9 mouse cellular contexts compared by ENCODE assay signal in genomic region chr4:58934746-58935476, GRCm38 (mm10). TPM values are rescaled to one million over a fixed set of nuclear protein-coding genes. Genes with fewer than 3 reads are reported as not detected.
DNase-seq lines count a peak whose midpoint lies in the region; ATAC-seq and TF ChIP-seq lines count a peak whose summit lies in the region.
"Had no signal": no experiment of that assay in that cellular context is flagged by ENCODE, and none has a peak within 500 bp of the region (broad histone marks: within the 10 kb centered on the region; RNA-seq: fewer than 3 reads in every experiment).

No protein-coding gene starts in this region.

- TF ChIP-seq CTCF in layer of hippocampus, adult 2 months (conservative IDR thresholded peaks at IDR 0.05), result peak; percentile 74
- TF ChIP-seq CTCF in thymus, adult 2 months (IDR thresholded peaks at IDR 0.05; ENCODE audit: borderline replicate concordance, control insufficient read depth, extremely low read depth, insufficient read depth, low read length, poor library complexity), result no peak

- WGBS in embryonic facial prominence, embryonic 11.5 days, result 48% methylated on average over 15 of the region's 15 CpGs
- 28% methylated on average over 15 of the region's 15 CpGs for WGBS in thymus, adult 2 months

- no peak overlapping the region for H3K4me3 ChIP-seq in embryonic facial prominence, embryonic 11.5 days (ENCODE audit: low read depth, low read length)
- H3K4me3 ChIP-seq in layer of hippocampus, adult 2 months, result no peak overlapping the region
- no peak overlapping the region for H3K4me3 ChIP-seq in thymus, adult 2 months (ENCODE audit: control insufficient read depth, insufficient read depth, low read length)
- H3K4me3 ChIP-seq: limb, embryonic 13.5 days had no signal

- no peak for TF ChIP-seq POLR2A in thymus, adult 2 months (IDR thresholded peaks at IDR 0.05; ENCODE audit: control insufficient read depth, extremely low read depth, insufficient read depth, low read length, poor library complexity)

- no peak overlapping the region for H3K27ac ChIP-seq in embryonic facial prominence, embryonic 11.5 days (replicated peaks; ENCODE audit: low read depth, low read length)
- no peak overlapping the region for H3K27ac ChIP-seq in layer of hippocampus, adult 2 months
- no peak overlapping the region for H3K27ac ChIP-seq in thymus, adult 2 months (ENCODE audit: control insufficient read depth, insufficient read depth, low read length)
- H3K27ac ChIP-seq: limb, embryonic 13.5 days had no signal

- no peaks in the 10 kb centered on the region for H3K9me3 ChIP-seq in embryonic facial prominence, embryonic 11.5 days (replicated peaks; ENCODE audit: control insufficient read depth, low read length)
- H3K9me3 ChIP-seq: limb, embryonic 13.5 days had no signal

- no peak overlapping the region for H3K4me2 ChIP-seq in embryonic facial prominence, embryonic 11.5 days (ENCODE audit: low read depth, low read length)
- H3K4me2 ChIP-seq: limb, embryonic 13.5 days had no signal

- intact Hi-C loops in left cerebral cortex, postnatal 14 days (cut with DNase I), result no loop called here
- intact Hi-C loops in heart, postnatal 10 days (cut with DNase I), result no loop called here

- ATAC-seq in activated CD4-positive, CD25-positive, alpha-beta regulatory T cell, adult 4 months, result peak; percentile 76
- no peak for ATAC-seq in embryonic facial prominence, embryonic 11.5 days (replicated peaks; ENCODE audit: insufficient number of reproducible peaks, low FRiP score, low TSS enrichment, low read depth)
- ATAC-seq in megakaryocyte-erythroid progenitor cell, adult 5-6 weeks (replicated peaks; ENCODE audit: low FRiP score, low TSS enrichment, poor library complexity, severe bottlenecking), result peak; percentile 99

- no peaks in the 10 kb centered on the region for H3K4me1 ChIP-seq in embryonic facial prominence, embryonic 11.5 days (ENCODE audit: control insufficient read depth, insufficient read depth, low read length)
- peaks cover 3% of the 10 kb centered on the region; the same call in 1 of the 2 replicates for H3K4me1 ChIP-seq in thymus, adult 2 months (replicated peaks; ENCODE audit: control insufficient read depth, insufficient read depth, low read length)
- H3K4me1 ChIP-seq: limb, embryonic 13.5 days had no signal

- H3K36me3 ChIP-seq in embryonic facial prominence, embryonic 11.5 days (replicated peaks; ENCODE audit: control insufficient read depth, insufficient read depth, low read depth, low read length), result no peaks in the 10 kb centered on the region
- H3K36me3 ChIP-seq in thymus, adult 2 months (ENCODE audit: control insufficient read depth, insufficient read depth, low read length), result no peaks in the 10 kb centered on the region
- H3K36me3 ChIP-seq: limb, embryonic 13.5 days had no signal

- H3K27me3 ChIP-seq in embryonic facial prominence, embryonic 11.5 days (ENCODE audit: control insufficient read depth, insufficient read depth, low read length), result no peaks in the 10 kb centered on the region
- no peaks in the 10 kb centered on the region; the same call in 1 of the 2 replicates for H3K27me3 ChIP-seq in thymus, adult 2 months (ENCODE audit: control insufficient read depth, insufficient read depth, low read length)
- H3K27me3 ChIP-seq: limb, embryonic 13.5 days had no signal

- peak; percentile 22 to 76 for DNase-seq in left cerebral cortex, postnatal 14 days (ENCODE audit: low spot score in 2 of 2)
- DNase-seq in left cerebral cortex, adult 11 months (ENCODE audit: low spot score), result no peak
- peak; percentile 53 for DNase-seq in embryonic facial prominence, embryonic 11.5 days (ENCODE audit: low spot score)
- peak; percentile 31 to 50 for DNase-seq in heart, postnatal 10 days
- peak; percentile 43 to 44 for DNase-seq in layer of hippocampus, adult 2 months (ENCODE audit: low spot score in 2 of 2)
- peak; percentile 28 for DNase-seq in thymus, adult 2 months

- H3K9ac ChIP-seq in embryonic facial prominence, embryonic 11.5 days (replicated peaks; ENCODE audit: low read length), result no peak overlapping the region
- H3K9ac ChIP-seq: limb, embryonic 13.5 days had no signal

RNA-seq across cellular contexts. Expression of gene Zkscan16, which starts 8.5 kb away (rescaled TPM):
- 10 to 100 TPM; 23.2 to 31.1 TPM for total RNA-seq in left cerebral cortex, postnatal 14 days (2021)
- polyA plus RNA-seq in activated CD4-positive, CD25-positive, alpha-beta regulatory T cell, adult 4 months (2017; shearing (Covaris generic)), result not detected
- 0.97 and 1.4 TPM in 2 replicates for polyA plus RNA-seq in embryonic facial prominence, embryonic 11.5 days (2014; fragmentation: Nextera tagmentation; extraction: Ambion mirVana)
- total RNA-seq in heart, postnatal 10 days (2021), result under 1 TPM; 0.12 TPM
- 10 to 100 TPM; 51.3 to 53.1 TPM for total RNA-seq in layer of hippocampus, adult 2 months (2021)
- not detected in 2 replicates for total RNA-seq in megakaryocyte-erythroid progenitor cell, adult 5-6 weeks (2014; fragmentation: Nextera tagmentation)
- total RNA-seq in megakaryocyte-erythroid progenitor cell, adult 5-6 weeks (2017), result not detected in 2 replicates
- polyA plus RNA-seq in thymus, adult 2 months (2012; rRNA removed), result 0.04 TPM in 1 of 2 replicates, not detected in the other

RNA-seq across cellular contexts. Expression of gene Ecpas, which starts 22.4 kb away (rescaled TPM):
- total RNA-seq in left cerebral cortex, postnatal 14 days (2021), result 100 to 1,000 TPM; 134 to 145 TPM
- polyA plus RNA-seq in activated CD4-positive, CD25-positive, alpha-beta regulatory T cell, adult 4 months (2017; shearing (Covaris generic)), result 10 to 100 TPM; 24.3 to 25.1 TPM
- 40.5 and 47.2 TPM in 2 replicates for polyA plus RNA-seq in embryonic facial prominence, embryonic 11.5 days (2014; fragmentation: Nextera tagmentation; extraction: Ambion mirVana)
- total RNA-seq in heart, postnatal 10 days (2021), result 100 to 1,000 TPM; 153 to 156 TPM
- total RNA-seq in layer of hippocampus, adult 2 months (2021), result 100 to 1,000 TPM; 117 to 120 TPM
- 78.4 and 95.1 TPM in 2 replicates for total RNA-seq in megakaryocyte-erythroid progenitor cell, adult 5-6 weeks (2014; fragmentation: Nextera tagmentation)
- 69.0 and 101 TPM in 2 replicates for total RNA-seq in megakaryocyte-erythroid progenitor cell, adult 5-6 weeks (2017)
- polyA plus RNA-seq in thymus, adult 2 months (2012; rRNA removed), result 30.6 and 46.7 TPM in 2 replicates

RNA-seq across cellular contexts. Expression of gene Ptgr1, which starts 52.0 kb away (rescaled TPM):
- 1 to 10 TPM; 1.6 to 2.4 TPM for total RNA-seq in left cerebral cortex, postnatal 14 days (2021)
- under 1 TPM; 0.62 to 0.80 TPM for polyA plus RNA-seq in activated CD4-positive, CD25-positive, alpha-beta regulatory T cell, adult 4 months (2017; shearing (Covaris generic))
- polyA plus RNA-seq in embryonic facial prominence, embryonic 11.5 days (2014; fragmentation: Nextera tagmentation; extraction: Ambion mirVana), result 22.8 and 24.0 TPM in 2 replicates
- total RNA-seq in heart, postnatal 10 days (2021), result 1 to 10 TPM; 5.3 to 5.6 TPM
- total RNA-seq in layer of hippocampus, adult 2 months (2021), result 1 to 10 TPM; 3.2 to 3.3 TPM
- 5.0 and 14.5 TPM in 2 replicates for total RNA-seq in megakaryocyte-erythroid progenitor cell, adult 5-6 weeks (2014; fragmentation: Nextera tagmentation)
- total RNA-seq in megakaryocyte-erythroid progenitor cell, adult 5-6 weeks (2017), result 12.8 and 16.2 TPM in 2 replicates
- 3.0 and 3.4 TPM in 2 replicates for polyA plus RNA-seq in thymus, adult 2 months (2012; rRNA removed)

RNA-seq across cellular contexts. Expression of gene Dnajc25, which starts 60.0 kb away (rescaled TPM):
- total RNA-seq in left cerebral cortex, postnatal 14 days (2021), result 1 to 10 TPM; 6.5 to 7.7 TPM
- 1 to 10 TPM in 1 of 2 experiments, under 1 TPM in 1; 0.56 to 1.0 TPM for polyA plus RNA-seq in activated CD4-positive, CD25-positive, alpha-beta regulatory T cell, adult 4 months (2017; shearing (Covaris generic))
- 6.1 and 6.3 TPM in 2 replicates for polyA plus RNA-seq in embryonic facial prominence, embryonic 11.5 days (2014; fragmentation: Nextera tagmentation; extraction: Ambion mirVana)
- total RNA-seq in heart, postnatal 10 days (2021), result 10 to 100 TPM; 15.9 to 18.2 TPM
- 1 to 10 TPM; 5.5 to 6.1 TPM for total RNA-seq in layer of hippocampus, adult 2 months (2021)
- total RNA-seq in megakaryocyte-erythroid progenitor cell, adult 5-6 weeks (2014; fragmentation: Nextera tagmentation), result 10.3 and 10.5 TPM in 2 replicates
- total RNA-seq in megakaryocyte-erythroid progenitor cell, adult 5-6 weeks (2017), result 24.5 and 44.0 TPM in 2 replicates
- 2.3 and 3.1 TPM in 2 replicates for polyA plus RNA-seq in thymus, adult 2 months (2012; rRNA removed)

Comparison
In these comparisons a context has a peak if more than half of its experiments do, and no peak if none do; other contexts are left out.
1. RNA of gene Zkscan16, which starts 8.5 kb away (total RNA-seq): 51.3 to 53.1 TPM in layer of hippocampus, adult 2 months and 23.2 to 31.1 TPM in left cerebral cortex, postnatal 14 days; 0.12 TPM in heart, postnatal 10 days and not detected in megakaryocyte-erythroid progenitor cell, adult 5-6 weeks; every median in the first group is over 10 times any median in the second.